Mouse (Mus musculus) thymus, adult 2 months (tissue): ENCODE measurements around the gene Klk1b21. TPM values are rescaled to one million over a fixed set of nuclear protein-coding genes. Genes with fewer than 3 reads are reported as not detected.
"Not testable (repeated sequence)": the region's sequence is repeated elsewhere in the genome, so short reads cannot be mapped to it uniquely, and the experiment has no call there.

Experiments
- DNase-seq: peaks from one replicate; pipeline ENCODE4 v3.0.0; 2021
- H3K27ac ChIP-seq: fragments of 200-500 bp; 2 replicates; pipeline ENCODE4 v1.5.1; 2012; ENCODE audit warnings: low read length, control low read depth; ENCODE audit not compliant: control insufficient read depth, insufficient read depth
- H3K27me3 ChIP-seq: fragments of 200-500 bp; 2 replicates; pipeline ENCODE4 v1.6.1; 2012; ENCODE audit warnings: mild to moderate bottlenecking, low read length, moderate library complexity, mixed read lengths; ENCODE audit not compliant: control insufficient read depth, insufficient read depth
- H3K36me3 ChIP-seq: fragments of 200-500 bp; 2 replicates; pipeline ENCODE4 v1.6.1; 2012; ENCODE audit warnings: mild to moderate bottlenecking, low read length, moderate library complexity; ENCODE audit not compliant: control insufficient read depth, insufficient read depth
- H3K4me1 ChIP-seq: fragments of 200-500 bp; replicated peaks from 2 replicates; pipeline ENCODE4 v1.6.1; 2012; ENCODE audit warnings: low read length; ENCODE audit not compliant: control insufficient read depth, insufficient read depth
- H3K4me3 ChIP-seq: fragments of 200-500 bp; 2 replicates; pipeline ENCODE4 v1.5.1; 2012; ENCODE audit warnings: mild to moderate bottlenecking, low read length, control low read depth, moderate library complexity; ENCODE audit not compliant: control insufficient read depth, insufficient read depth
- CTCF ChIP-seq: fragments of 200-500 bp; IDR thresholded peaks from 2 replicates; pipeline ENCODE4 v1.5.1; 2012; ENCODE audit warnings: mild to moderate bottlenecking, control low read depth, low read length, moderate library complexity, borderline replicate concordance; ENCODE audit not compliant: control insufficient read depth, poor library complexity, insufficient read depth; ENCODE audit errors: extremely low read depth
- POLR2A ChIP-seq: fragments of 200-500 bp; IDR thresholded peaks from 2 replicates; pipeline ENCODE4 v1.6.1; 2012; ENCODE audit warnings: mild to moderate bottlenecking, low read length, control low read depth, moderate library complexity; ENCODE audit not compliant: control insufficient read depth, poor library complexity, insufficient read depth; ENCODE audit errors: extremely low read depth
- WGBS: fragments of 180-500 bp; shearing (Covaris S2); methylation state at CpG from one replicate; pipeline ENCODE4 v1.1.7; 2018; 5-methylcytosine and 5-hydroxymethylcytosine counted together
- polyA plus RNA-seq: library from polyadenylated mRNA; depleted of rRNA; stranded (reverse); fragments of >200 nt; gene quantifications from 2 replicates; pipeline ENCODE4 v1.2.3, GENCODE M21; 2012; rRNA removed

The Klk1b21 gene
- 0.32 TPM in 1 of 2 replicates, not detected in the other for polyA plus RNA-seq

- not testable (repeated sequence) for DNase-seq, H3K36me3 ChIP-seq, H3K4me3 ChIP-seq, H3K27ac ChIP-seq, H3K27me3 ChIP-seq, H3K4me1 ChIP-seq
- 78% methylated on average over 3 of the region's 3 CpGs for WGBS
Measured at GRCm38 (mm10) chr7:44102028-44102427, at the start of gene Klk1b21. Klk1b21 (plus strand) TSS chr7:44102328.

DNA sequence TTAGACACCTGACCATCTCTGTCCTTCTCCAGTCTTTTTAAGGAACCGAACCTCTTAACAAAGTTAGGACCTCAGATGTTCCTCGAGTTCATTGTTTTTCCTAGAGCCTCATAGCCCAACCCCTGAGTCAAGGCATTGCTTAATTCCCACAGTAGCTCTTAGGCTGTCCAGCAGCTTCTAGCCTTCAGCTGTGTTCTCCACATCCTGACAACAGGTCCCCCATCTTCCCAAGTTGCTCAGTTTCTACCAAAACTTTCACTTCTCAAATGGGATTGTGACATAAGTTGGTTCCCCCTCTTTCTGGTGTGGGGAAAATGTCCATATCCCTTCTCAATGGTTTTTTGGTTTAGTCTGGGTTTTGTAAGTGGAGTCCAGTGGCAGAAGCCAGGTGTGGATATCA, 30.0 kb upstream of the Klk1b21 start:
- Histone ChIP-seq H3K36me3 (no peaks in the 10 kb centered on the region), H3K4me3 (no peak overlapping the region), H3K27me3 (no peaks in the 10 kb centered on the region), H3K27ac (no peak overlapping the region), H3K4me1 (no peaks in the 10 kb centered on the region)
- DNase-seq, result no peak
- 88% methylated on average over 2 of the region's 2 CpGs for WGBS
- no peak for TF ChIP-seq POLR2A
- no peak for TF ChIP-seq CTCF

DNA sequence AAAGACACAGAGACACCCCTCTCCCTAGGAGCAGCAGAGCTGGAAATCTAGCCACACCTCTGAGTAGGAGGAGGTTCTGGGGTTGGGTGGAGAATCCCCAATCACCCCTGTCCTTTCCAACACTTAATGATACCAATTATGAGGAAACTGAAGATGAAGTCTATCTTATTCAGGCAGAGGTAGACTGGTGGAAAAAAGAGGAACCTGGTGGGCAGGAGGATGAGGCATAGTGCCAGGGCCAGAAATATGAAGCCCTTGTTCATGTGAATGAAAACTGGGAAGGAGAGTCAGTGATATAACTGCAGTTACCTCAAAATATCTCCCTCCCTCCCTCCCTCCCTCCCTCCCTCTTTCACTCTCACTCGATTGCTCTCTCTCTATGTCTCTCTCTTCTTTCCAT, 24.4 kb upstream of the Klk1b21 start:
- H3K4me3 ChIP-seq, result no peak overlapping the region
- DNase-seq, result no peak
- no peaks in the 10 kb centered on the region for H3K36me3 ChIP-seq
- H3K4me1 ChIP-seq, result no peaks in the 10 kb centered on the region
- 86% methylated on average over 1 of the region's 1 CpGs for WGBS
- H3K27ac ChIP-seq, result no peak overlapping the region
- TF ChIP-seq POLR2A (no peak), CTCF (no peak)
- H3K27me3 ChIP-seq, result no peaks in the 10 kb centered on the region

- 79% methylated on average over 1 of the region's 1 CpGs for WGBS
- H3K4me1 ChIP-seq, result no peaks in the 10 kb centered on the region
Measured at GRCm38 (mm10) chr7:44096111-44096510, 6.0 kb upstream of the Klk1b21 start.

DNA sequence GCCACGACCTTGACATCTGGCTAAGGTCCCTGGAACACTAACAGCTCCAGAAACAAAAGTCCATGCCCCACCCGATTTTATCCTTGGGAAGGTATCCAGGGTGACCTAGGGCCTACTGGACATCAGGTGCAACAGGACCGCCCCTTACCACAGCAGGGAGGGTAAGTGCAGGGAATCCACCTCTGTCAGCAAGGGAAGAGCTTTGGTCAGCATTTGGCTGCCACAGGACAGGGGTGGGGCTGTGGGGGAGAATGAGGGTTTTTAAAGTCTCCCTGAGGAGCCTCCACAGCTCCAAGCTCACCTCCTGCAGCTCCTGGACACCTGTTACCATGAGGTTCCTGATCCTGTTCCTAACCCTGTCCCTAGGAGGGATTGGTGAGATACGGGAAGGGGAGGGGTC, 10.2 kb downstream of the Klk1b21 start, which contains the start of gene Klk1b22:
Klk1b22 (plus strand) TSS at position 301 of the 400 bp plus-strand sequence.
- H3K4me1 ChIP-seq, result no peaks in the 10 kb centered on the region
- H3K27me3 ChIP-seq, result no peaks in the 10 kb centered on the region
- H3K27ac ChIP-seq, result no peak within 1 kb of the TSS
- TF ChIP-seq CTCF (no peak), POLR2A (no peak)
- no peaks in the 10 kb centered on the region for H3K36me3 ChIP-seq
- H3K4me3 ChIP-seq, result no peak within 1 kb of the TSS
- 66% methylated on average over 4 of the region's 4 CpGs for WGBS
- no peak for DNase-seq

More at GRCm38 (mm10) chr7:44096111-44096510, 6.0 kb upstream of the Klk1b21 start:
- TF ChIP-seq CTCF (no peak), POLR2A (no peak)
- Histone ChIP-seq H3K36me3 (no peaks in the 10 kb centered on the region), H3K4me3 (no peak overlapping the region), H3K27ac (no peak overlapping the region), H3K27me3 (no peaks in the 10 kb centered on the region)
- DNase-seq, result no peak

DNA sequence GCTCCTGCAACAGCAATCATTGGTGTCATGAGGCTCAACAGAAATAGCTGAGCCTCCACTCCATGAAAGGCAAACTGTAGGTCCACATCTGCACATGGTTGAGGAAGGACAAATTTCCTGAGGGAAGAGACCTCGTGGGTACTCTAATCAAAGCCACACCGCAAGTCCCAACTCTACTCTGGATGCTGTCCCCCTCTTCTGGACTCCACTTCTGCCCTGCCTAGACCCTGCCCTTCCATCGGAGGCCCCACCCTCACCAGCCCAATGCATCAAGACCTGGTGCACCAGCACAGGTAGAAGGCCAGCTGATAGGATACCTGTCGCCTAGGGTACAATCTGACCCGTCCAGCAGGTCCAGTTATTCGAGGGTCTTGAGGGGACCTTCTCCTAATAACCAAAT, 21.3 kb downstream of the Klk1b21 start:
- no peaks in the 10 kb centered on the region for H3K36me3 ChIP-seq
- DNase-seq, result no peak
- 95% methylated on average over 6 of the region's 6 CpGs for WGBS
- H3K27me3 ChIP-seq, result no peaks in the 10 kb centered on the region
- no peak overlapping the region for H3K4me3 ChIP-seq
- H3K27ac ChIP-seq, result no peak overlapping the region
- H3K4me1 ChIP-seq, result no peaks in the 10 kb centered on the region
- TF ChIP-seq CTCF (no peak), POLR2A (no peak)

DNA sequence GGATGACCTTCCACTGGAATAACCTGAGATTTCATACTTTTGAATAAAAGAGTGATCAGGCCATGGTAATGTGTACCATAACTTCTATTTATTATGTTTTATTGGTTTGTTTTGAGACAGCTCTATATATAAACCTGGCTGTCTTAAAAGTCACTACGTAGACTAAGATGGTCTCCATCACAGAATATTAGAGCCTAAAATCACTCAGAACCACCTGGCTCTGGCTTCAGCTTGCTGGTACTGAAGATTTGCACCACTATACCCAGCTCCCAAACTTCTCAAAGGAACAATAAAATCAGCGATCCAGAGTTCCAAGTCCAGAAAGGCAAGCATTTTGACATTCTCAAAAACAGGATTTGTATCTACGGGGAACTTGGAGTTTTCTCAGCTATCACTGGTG, 34.3 kb downstream of the Klk1b21 start, which contains the start of gene Klk1b16:
Klk1b16 (plus strand) TSS at position 301 of the 400 bp plus-strand sequence.
- WGBS, result 91% methylated on average over 3 of the region's 3 CpGs
- H3K27me3 ChIP-seq, result no peaks in the 10 kb centered on the region
- H3K4me3 ChIP-seq, result no peak within 1 kb of the TSS
- no peak for TF ChIP-seq POLR2A
- no peak for DNase-seq
- H3K4me1 ChIP-seq, result no peaks in the 10 kb centered on the region
- no peak within 1 kb of the TSS for H3K27ac ChIP-seq
- H3K36me3 ChIP-seq, result no peaks in the 10 kb centered on the region

Other genes starting within 250 kb of the Klk1b21 start
- gene Klk4, start 221.2 kb upstream of the Klk1b21 start, polyA plus RNA-seq, result 1.9 and 2.0 TPM in 2 replicates
- gene Klk15, start 168.6 kb upstream of the Klk1b21 start, polyA plus RNA-seq, result 0.65 and 0.70 TPM in 2 replicates
- 0.84 and 1.1 TPM in 2 replicates for gene Klk1b8, start 151.7 kb upstream of the Klk1b21 start, polyA plus RNA-seq
- gene Klk1b1, start 135.6 kb upstream of the Klk1b21 start, polyA plus RNA-seq, result 0.57 TPM in 2 replicates
- gene Klk1b9, start 126.3 kb upstream of the Klk1b21 start, polyA plus RNA-seq, result 1.8 and 2.3 TPM in 2 replicates
- gene Klk1b11, start 106.5 kb upstream of the Klk1b21 start, polyA plus RNA-seq, result 2.3 and 3.7 TPM in 2 replicates
- 1.8 and 5.7 TPM in 2 replicates for gene Klk1b26, start 90.2 kb upstream of the Klk1b21 start, polyA plus RNA-seq
- gene Klk1b27, start 50.0 kb upstream of the Klk1b21 start, polyA plus RNA-seq, result 5.2 and 5.3 TPM in 2 replicates
- gene Klk1b22, start 10.3 kb downstream of the Klk1b21 start, polyA plus RNA-seq, result 0.27 and 0.70 TPM in 2 replicates
- gene Klk1b16, start 34.4 kb downstream of the Klk1b21 start, polyA plus RNA-seq, result 0.46 and 0.86 TPM in 2 replicates
- gene Klk1b24, start 85.9 kb downstream of the Klk1b21 start, polyA plus RNA-seq, result 0.15 and 0.27 TPM in 2 replicates
- gene Klk1b3, start 95.9 kb downstream of the Klk1b21 start, polyA plus RNA-seq, result 0.75 and 0.97 TPM in 2 replicates
- gene Klk1b4, start 105.1 kb downstream of the Klk1b21 start, polyA plus RNA-seq, result 0.71 and 1.7 TPM in 2 replicates
- gene Klk1b5, start 113.6 kb downstream of the Klk1b21 start, polyA plus RNA-seq, result 0.18 and 0.44 TPM in 2 replicates
- 21.7 and 27.1 TPM in 2 replicates for gene Klk1, start 123.0 kb downstream of the Klk1b21 start, polyA plus RNA-seq
- gene Gm36864, start 133.8 kb downstream of the Klk1b21 start, polyA plus RNA-seq, result not detected in 2 replicates
- 2.4 and 3.6 TPM in 2 replicates for gene 1700028J19Rik, start 144.4 kb downstream of the Klk1b21 start, polyA plus RNA-seq
- gene 2410002F23Rik, start 144.4 kb downstream of the Klk1b21 start, polyA plus RNA-seq, result 173 and 177 TPM in 2 replicates
- gene Acp4, start 155.1 kb downstream of the Klk1b21 start, polyA plus RNA-seq, result 0.16 and 0.24 TPM in 2 replicates
- 1.1 TPM in 1 of 2 replicates, not detected in the other for gene Gm15517, start 159.1 kb downstream of the Klk1b21 start, polyA plus RNA-seq
- 2.3 and 3.1 TPM in 2 replicates for gene Clec11a, start 204.6 kb downstream of the Klk1b21 start, polyA plus RNA-seq
- gene Shank1, start 207.9 kb downstream of the Klk1b21 start, polyA plus RNA-seq, result 1.1 and 1.9 TPM in 2 replicates